Comparison of ENCODE assay signal across 9 mouse cellular contexts in the genomic region with DNA sequence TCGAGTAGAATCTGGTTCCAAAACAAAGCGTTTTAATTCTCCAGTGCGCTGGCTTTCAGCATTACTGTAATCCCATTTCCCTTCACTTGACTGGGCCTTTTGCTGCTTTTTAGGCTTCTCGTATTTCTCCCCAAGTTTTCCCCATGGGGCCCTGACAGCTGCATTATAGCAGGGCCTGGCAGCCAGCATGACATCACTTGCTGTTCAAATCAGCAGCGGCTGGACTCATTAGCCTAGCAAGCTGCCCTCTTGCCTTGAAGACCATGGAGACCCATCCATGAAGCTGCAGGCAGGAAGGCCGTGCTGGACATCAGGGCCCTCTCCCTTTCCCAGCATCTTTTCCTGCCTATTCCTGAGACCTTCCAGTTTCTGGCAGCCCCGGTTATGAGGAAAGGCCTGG.
DNase-seq lines count a peak whose midpoint lies in the region; ATAC-seq lines count a peak whose summit lies in the region.
"Had no signal": no experiment of that assay in that cellular context is flagged by ENCODE, and none has a peak within 500 bp of the region (broad histone marks: within the 10 kb centered on the region; RNA-seq: fewer than 3 reads in every experiment).

No protein-coding gene starts in this region.

- no peaks in the 10 kb centered on the region for H3K9me3 ChIP-seq in lung, embryonic 15.5 days

- no peak overlapping the region for H3K4me2 ChIP-seq in lung, embryonic 15.5 days

- no peak overlapping the region for H3K9ac ChIP-seq in lung, embryonic 15.5 days

- peak; percentile 27 to 31 for DNase-seq in cerebellum, postnatal 14 days
- DNase-seq in cerebellum, adult 11-12 months: no peak
- peak; percentile 7 for DNase-seq in urinary bladder, postnatal 25 days (ENCODE audit: low spot score)
- no peak for DNase-seq in urinary bladder, postnatal 10 days (ENCODE audit: low spot score)
- no peak for DNase-seq in right cerebral cortex, postnatal 14 days
- DNase-seq in cerebellum, postnatal 36 days: no peak
- no peak for DNase-seq in frontal cortex, postnatal 14 days (ENCODE audit: low spot score in 2 of 2)
- DNase-seq: thymus, adult 2 months had no signal

- no peaks in the 10 kb centered on the region for H3K27me3 ChIP-seq in lung, embryonic 15.5 days

- peak overlapping the region; percentile 58 for H3K27ac ChIP-seq in lung, embryonic 15.5 days

- H3K4me3 ChIP-seq in lung, embryonic 15.5 days: no peak overlapping the region

- ATAC-seq in lung, embryonic 15.5 days (ENCODE audit: borderline replicate concordance, extremely low read depth, low FRiP score, low TSS enrichment): no peak

- no peaks in the 10 kb centered on the region for H3K36me3 ChIP-seq in lung, embryonic 15.5 days

- WGBS in lung, embryonic 15.5 days: 39% methylated on average over 7 of the region's 7 CpGs

- H3K4me1 ChIP-seq in lung, embryonic 15.5 days: peaks cover 51% of the 10 kb centered on the region

Comparison
In these comparisons a context has a peak if more than half of its experiments do, and no peak if none do; other contexts are left out.
1. DNase-seq: peak in cerebellum, postnatal 14 days (2 of 2) and urinary bladder, postnatal 25 days (single experiment); none in cerebellum, adult 11-12 months (single experiment), urinary bladder, postnatal 10 days (single experiment), right cerebral cortex, postnatal 14 days (single experiment), cerebellum, postnatal 36 days (0 of 2) and frontal cortex, postnatal 14 days (0 of 2).